Mouse (Mus musculus) hindbrain, embryonic 13.5 days (tissue): ENCODE measurements around the gene Cacna1c. TPM values are rescaled to one million over a fixed set of nuclear protein-coding genes. Genes with fewer than 3 reads are reported as not detected.

Source experiments
- ATAC-seq: fragments of 200-750 bp; cut with Nextera tagmentation; 2 replicates; pipeline ENCODE4 v1.8.0; 2017; ENCODE audit warnings: moderate TSS enrichment; ENCODE audit not compliant: low FRiP score
- H3K27ac ChIP-seq: fragments of 300-500 bp; sonication (generic); 2 replicates; pipeline ENCODE4 v1.5.1; 2015; ENCODE audit warnings: inconsistent platforms, mild to moderate bottlenecking, moderate library complexity
- H3K27me3 ChIP-seq: fragments of 300-500 bp; sonication (generic); 2 replicates; pipeline ENCODE4 v1.6.1; 2015; ENCODE audit warnings: mild to moderate bottlenecking, inconsistent platforms
- H3K36me3 ChIP-seq: fragments of 300-500 bp; sonication (generic); 2 replicates; pipeline ENCODE4 v1.6.1; 2015; ENCODE audit warnings: mild to moderate bottlenecking, inconsistent platforms
- H3K4me1 ChIP-seq: fragments of 300-500 bp; sonication (generic); replicated peaks from 2 replicates; pipeline ENCODE4 v1.6.1; 2015; ENCODE audit warnings: inconsistent platforms
- H3K4me2 ChIP-seq: fragments of 300-500 bp; sonication (generic); 2 replicates; pipeline ENCODE4 v1.6.1; 2015; ENCODE audit warnings: inconsistent platforms, mild to moderate bottlenecking, moderate library complexity
- H3K4me3 ChIP-seq: fragments of 300-500 bp; sonication (generic); 2 replicates; pipeline ENCODE4 v1.5.1; 2015; ENCODE audit warnings: mild to moderate bottlenecking, inconsistent platforms
- H3K9ac ChIP-seq: fragments of 300-500 bp; sonication (generic); 2 replicates; pipeline ENCODE4 v1.6.1; 2015; ENCODE audit warnings: mild to moderate bottlenecking, inconsistent platforms
- H3K9me3 ChIP-seq: fragments of 300-500 bp; sonication (generic); 2 replicates; pipeline ENCODE4 v1.6.1; 2016; ENCODE audit warnings: inconsistent platforms
- WGBS: fragments of 180-500 bp; shearing (Covaris S2); methylation state at CpG from one replicate; pipeline ENCODE4 v1.1.7; 2015; 5-methylcytosine and 5-hydroxymethylcytosine counted together
- polyA plus RNA-seq: library from polyadenylated mRNA; unstranded; fragments of >200 nt; fragmentation: Nextera tagmentation; extraction: Ambion mirVana; gene quantifications from 2 replicates; pipeline ENCODE4 v1.2.1, GENCODE M21; 2015

Gene Cacna1c
- polyA plus RNA-seq, 1 experiment from 2014 or later, result 6.9 TPM

DNA sequence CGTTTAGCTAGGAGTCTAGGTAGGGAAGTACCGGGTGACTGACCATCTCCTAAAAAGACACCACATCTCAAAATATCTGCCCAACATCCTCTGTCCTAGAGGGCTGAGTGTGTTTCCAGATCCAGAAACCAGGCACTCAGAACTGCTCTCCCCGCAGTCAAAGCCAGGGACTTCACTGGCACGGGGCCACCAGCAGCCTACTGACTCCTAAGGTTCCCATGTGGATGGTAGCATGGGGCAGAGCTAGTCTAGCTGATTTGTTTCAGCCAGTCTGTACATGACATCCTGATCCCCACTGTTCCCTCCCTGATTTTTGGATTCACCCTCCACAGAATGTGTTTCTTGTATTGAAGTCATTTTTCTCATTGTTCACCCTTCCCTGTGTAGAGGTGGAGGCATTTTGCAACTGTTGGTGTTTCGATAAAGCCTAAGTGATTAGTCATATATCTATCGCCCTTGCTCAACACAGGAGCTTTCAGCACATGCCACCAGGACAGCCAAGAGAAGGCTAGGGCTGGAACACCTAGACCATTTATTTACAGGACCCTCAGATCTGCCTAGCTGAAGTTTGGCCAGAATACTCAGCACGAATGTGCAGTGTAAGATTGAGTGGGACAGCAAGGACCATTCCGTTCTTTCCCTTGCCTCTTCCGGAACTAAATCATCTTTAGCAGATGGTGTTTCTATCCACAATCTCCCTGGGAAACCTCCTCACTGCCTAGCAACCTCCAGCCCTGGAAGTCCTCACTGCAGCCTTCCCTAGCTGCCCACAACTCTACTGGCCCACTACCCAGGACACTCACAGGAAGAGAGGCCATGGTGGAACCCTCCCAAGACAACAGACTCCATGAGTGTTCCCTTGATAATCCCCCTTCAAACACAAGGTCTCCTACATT lies 260.4 kb downstream of the Cacna1c start:
- WGBS, result 85% methylated on average over 9 of the region's 9 CpGs
- Histone ChIP-seq H3K36me3 (no peaks in the 10 kb centered on the region), H3K27ac (no peak overlapping the region), H3K9ac (no peak overlapping the region), H3K9me3 (no peaks in the 10 kb centered on the region), H3K4me2 (no peak overlapping the region), H3K4me3 (no peak overlapping the region), H3K27me3 (no peaks in the 10 kb centered on the region), H3K4me1 (peaks cover 34% of the 10 kb centered on the region)
- no peak for ATAC-seq

DNA sequence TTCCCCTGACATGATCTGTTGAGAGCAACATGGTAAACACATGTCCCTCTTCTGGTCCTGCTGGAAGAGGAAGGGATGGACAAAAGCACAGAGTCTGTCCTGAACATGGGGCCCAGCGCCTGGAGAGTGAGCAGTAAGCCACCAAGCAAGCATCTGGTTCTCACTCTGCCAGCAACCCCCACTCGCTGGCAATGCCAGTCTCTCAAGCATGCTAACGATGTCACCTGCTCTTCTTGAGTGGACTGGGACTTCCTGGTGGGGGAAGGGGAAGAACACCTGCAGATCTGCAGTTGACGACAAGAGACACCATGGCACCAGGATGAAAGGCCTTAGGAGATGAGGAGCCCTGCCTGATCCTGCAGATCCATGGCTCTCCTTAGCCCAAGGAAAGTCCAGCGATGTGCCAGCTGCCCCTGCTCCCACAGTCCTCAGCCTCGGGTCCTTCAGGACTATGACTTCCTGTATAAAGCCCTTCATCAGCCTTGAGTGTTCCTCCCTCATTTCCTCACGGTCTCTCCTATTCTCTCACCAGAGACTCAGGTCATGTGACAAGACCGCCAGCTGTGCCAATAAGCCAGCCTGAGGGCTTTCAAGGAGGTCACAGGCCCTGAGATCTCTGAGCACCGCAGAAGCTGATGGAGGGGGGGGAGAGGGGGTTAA lies 261.8 kb downstream of the Cacna1c start:
- ATAC-seq, result no peak
- Histone ChIP-seq H3K9ac (no peak overlapping the region), H3K36me3 (no peaks in the 10 kb centered on the region), H3K27me3 (no peaks in the 10 kb centered on the region), H3K9me3 (no peaks in the 10 kb centered on the region), H3K4me3 (no peak overlapping the region), H3K4me1 (peaks cover 34% of the 10 kb centered on the region), H3K27ac (no peak overlapping the region), H3K4me2 (no peak overlapping the region)
- 68% methylated on average over 9 of the region's 9 CpGs for WGBS

DNA sequence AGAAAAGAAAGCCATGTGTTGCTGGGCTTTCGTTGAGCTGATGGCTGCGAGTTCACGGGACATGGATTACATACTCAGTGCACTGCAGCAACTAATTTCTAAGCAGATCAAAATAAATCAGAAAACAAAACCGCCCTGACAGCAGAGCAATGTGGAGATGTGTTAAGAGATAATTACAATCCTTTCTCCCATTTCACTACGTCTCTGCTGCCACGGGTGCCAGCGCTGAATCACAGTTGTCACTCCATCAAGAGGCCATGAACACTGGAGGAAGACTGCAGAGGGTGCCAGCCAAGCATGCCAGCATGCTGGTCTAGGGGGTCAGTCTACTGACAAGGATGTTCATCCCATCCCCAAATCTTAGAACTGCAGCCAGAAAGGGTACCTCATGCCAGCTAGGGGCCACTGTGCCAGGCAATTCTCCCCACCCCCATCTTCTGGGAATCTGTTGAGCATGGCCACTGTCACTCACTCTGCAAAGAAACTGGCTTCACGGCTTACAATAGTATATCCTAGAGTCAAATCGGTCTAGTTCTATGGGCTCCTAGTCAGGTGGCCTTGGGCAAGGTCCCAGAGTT lies 263.1 kb downstream of the Cacna1c start:
- no peak for ATAC-seq
- no peaks in the 10 kb centered on the region for H3K36me3 ChIP-seq
- no peaks in the 10 kb centered on the region for H3K27me3 ChIP-seq
- H3K27ac ChIP-seq, result no peak overlapping the region
- WGBS, result 90% methylated on average over 9 of the region's 9 CpGs
- no peaks in the 10 kb centered on the region for H3K9me3 ChIP-seq
- peaks cover 21% of the 10 kb centered on the region for H3K4me1 ChIP-seq
- no peak overlapping the region for H3K9ac ChIP-seq
- H3K4me2 ChIP-seq, result no peak overlapping the region
- H3K4me3 ChIP-seq, result no peak overlapping the region

- no peak overlapping the region for H3K9ac ChIP-seq
- WGBS, result 79% methylated on average over 8 of the region's 8 CpGs
- H3K9me3 ChIP-seq, result no peaks in the 10 kb centered on the region
- H3K4me3 ChIP-seq, result no peak overlapping the region
- no peaks in the 10 kb centered on the region for H3K36me3 ChIP-seq
- peaks cover 15% of the 10 kb centered on the region for H3K4me1 ChIP-seq
- no peak overlapping the region for H3K27ac ChIP-seq
- no peak overlapping the region for H3K4me2 ChIP-seq
- ATAC-seq, result no peak
- no peaks in the 10 kb centered on the region for H3K27me3 ChIP-seq
These were observed 264.1 kb downstream of the Cacna1c start for GRCm38 (mm10) chr6:118932002-118932700.

DNA sequence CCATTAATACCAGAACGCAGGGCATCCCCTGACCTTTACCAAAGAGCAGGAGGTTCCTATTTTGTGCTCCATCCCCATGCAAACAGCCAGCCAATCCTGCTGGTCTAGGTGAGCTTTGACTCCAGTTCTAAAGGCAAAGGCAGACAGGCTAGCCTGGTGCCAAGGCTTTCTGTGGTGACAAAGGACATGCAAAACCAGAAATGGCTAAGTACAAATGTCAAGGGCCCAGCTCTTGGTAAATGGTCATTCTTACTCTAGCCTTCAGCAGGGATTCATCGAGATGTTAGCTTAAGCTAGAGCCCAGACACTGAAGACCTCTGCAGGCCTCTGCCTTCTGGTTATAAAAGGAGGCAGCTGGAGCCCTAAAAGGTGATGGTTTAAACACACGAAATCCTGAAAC lies 269.5 kb downstream of the Cacna1c start:
- peaks cover 20% of the 10 kb centered on the region; the same call in 1 of the 2 replicates for H3K4me1 ChIP-seq
- H3K27ac ChIP-seq, result no peak overlapping the region
- H3K36me3 ChIP-seq, result no peaks in the 10 kb centered on the region
- no peaks in the 10 kb centered on the region for H3K27me3 ChIP-seq
- no peak overlapping the region for H3K4me2 ChIP-seq
- H3K4me3 ChIP-seq, result no peak overlapping the region
- no peak for ATAC-seq
- 70% methylated on average over 3 of the region's 3 CpGs for WGBS
- H3K9ac ChIP-seq, result no peak overlapping the region
- no peaks in the 10 kb centered on the region for H3K9me3 ChIP-seq

DNA sequence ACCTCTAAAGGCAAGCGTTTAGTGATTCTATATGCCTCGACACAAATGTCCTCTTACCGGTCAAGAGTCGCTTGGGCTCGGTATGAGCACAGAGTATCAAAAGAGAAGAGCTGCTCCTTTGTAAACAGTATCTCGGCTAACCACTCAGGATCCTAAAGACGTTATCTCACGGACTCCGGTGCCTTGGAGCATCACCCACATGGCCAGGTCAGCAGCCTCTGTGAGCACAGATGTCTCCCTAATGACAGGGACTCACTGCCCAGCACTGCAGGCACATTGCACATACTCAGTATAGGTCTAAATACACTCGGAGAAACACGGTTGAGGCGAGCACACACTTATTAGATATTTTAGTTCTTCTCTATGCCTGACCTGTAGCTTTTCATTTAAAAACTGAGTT lies 271.8 kb downstream of the Cacna1c start:
- WGBS, result 90% methylated on average over 12 of the region's 12 CpGs
- no peaks in the 10 kb centered on the region for H3K36me3 ChIP-seq
- no peak overlapping the region for H3K4me3 ChIP-seq
- no peak overlapping the region for H3K27ac ChIP-seq
- H3K4me1 ChIP-seq, result peaks cover 20% of the 10 kb centered on the region; the same call in 1 of the 2 replicates
- no peaks in the 10 kb centered on the region for H3K9me3 ChIP-seq
- no peak overlapping the region for H3K9ac ChIP-seq
- H3K4me2 ChIP-seq, result no peak overlapping the region
- no peaks in the 10 kb centered on the region for H3K27me3 ChIP-seq
- ATAC-seq, result no peak

GRCm38 (mm10) chr6:118923926-118924325 lies 272.3 kb downstream of the Cacna1c start:
- Histone ChIP-seq H3K4me3 (no peak overlapping the region), H3K9ac (no peak overlapping the region)
- 75% methylated on average over 2 of the region's 2 CpGs for WGBS

GRCm38 (mm10) chr6:118923212-118923577 lies 273.0 kb downstream of the Cacna1c start:
- no peak overlapping the region for H3K4me3 ChIP-seq

More at GRCm38 (mm10) chr6:118923926-118924325, 272.3 kb downstream of the Cacna1c start:
- no peak for ATAC-seq
- no peaks in the 10 kb centered on the region for H3K36me3 ChIP-seq
- H3K4me1 ChIP-seq, result peaks cover 20% of the 10 kb centered on the region; the same call in 1 of the 2 replicates
- H3K27ac ChIP-seq, result no peak overlapping the region
- H3K9me3 ChIP-seq, result no peaks in the 10 kb centered on the region
- no peaks in the 10 kb centered on the region for H3K27me3 ChIP-seq
- H3K4me2 ChIP-seq, result no peak overlapping the region

GRCm38 (mm10) chr6:118922328-118923211 lies 273.6 kb downstream of the Cacna1c start:
- Histone ChIP-seq H3K27ac (no peak overlapping the region), H3K27me3 (no peaks in the 10 kb centered on the region), H3K4me2 (no peak overlapping the region), H3K4me3 (no peak overlapping the region), H3K36me3 (no peaks in the 10 kb centered on the region), H3K4me1 (peaks cover 20% of the 10 kb centered on the region; the same call in 1 of the 2 replicates), H3K9ac (no peak overlapping the region), H3K9me3 (no peaks in the 10 kb centered on the region)
- ATAC-seq, result peak; percentile 50; the same call in 1 of the 2 replicates
- 33% methylated on average over 13 of the region's 13 CpGs for WGBS

More at GRCm38 (mm10) chr6:118923212-118923577, 273.0 kb downstream of the Cacna1c start:
- Histone ChIP-seq H3K9ac (no peak overlapping the region), H3K27ac (no peak overlapping the region), H3K4me1 (peaks cover 20% of the 10 kb centered on the region; the same call in 1 of the 2 replicates), H3K27me3 (no peaks in the 10 kb centered on the region), H3K36me3 (no peaks in the 10 kb centered on the region), H3K4me2 (no peak overlapping the region), H3K9me3 (no peaks in the 10 kb centered on the region)
- WGBS, result 88% methylated on average over 5 of the region's 5 CpGs
- ATAC-seq, result no peak

GRCm38 (mm10) chr6:118908176-118908575 lies 288.0 kb downstream of the Cacna1c start:
- H3K9ac ChIP-seq, result no peak overlapping the region
- ATAC-seq, result no peak
- H3K27ac ChIP-seq, result no peak overlapping the region
- 86% methylated on average over 4 of the region's 4 CpGs for WGBS
- H3K4me3 ChIP-seq, result no peak overlapping the region
- H3K9me3 ChIP-seq, result no peaks in the 10 kb centered on the region
- no peaks in the 10 kb centered on the region for H3K27me3 ChIP-seq
- no peaks in the 10 kb centered on the region for H3K36me3 ChIP-seq
- 0 out of 2 replicates have a peak, but pooled peaks cover under 1% of the 10 kb centered on the region for H3K4me1 ChIP-seq
- no peak overlapping the region for H3K4me2 ChIP-seq

GRCm38 (mm10) chr6:118907704-118908103 lies 288.5 kb downstream of the Cacna1c start:
- H3K4me1 ChIP-seq, result no peaks in the 10 kb centered on the region
- WGBS, result 75% methylated on average over 1 of the region's 1 CpGs
- no peak overlapping the region for H3K27ac ChIP-seq
- H3K9me3 ChIP-seq, result no peaks in the 10 kb centered on the region
- no peak overlapping the region for H3K4me3 ChIP-seq
- no peak overlapping the region for H3K4me2 ChIP-seq
- H3K9ac ChIP-seq, result no peak overlapping the region
- no peaks in the 10 kb centered on the region for H3K36me3 ChIP-seq
- H3K27me3 ChIP-seq, result no peaks in the 10 kb centered on the region
- no peak for ATAC-seq
